Mouse (Mus musculus): ENCODE measurements around the gene Spice1. TPM values are rescaled to one million over a fixed set of nuclear protein-coding genes. Genes with fewer than 3 reads are reported as not detected.

Spice1 gene
- 4.5 and 4.7 TPM in 2 replicates for polyA plus RNA-seq (2021; fragmentation: Nextera tagmentation)
- long read RNA-seq, experiment 1, full-length matches to known transcripts: 6 of 13 reads
- long read RNA-seq, experiment 1, partial matches to known transcripts: 3 of 13 reads
- long read RNA-seq, experiment 1, other reads (novel, unspliced or antisense): 4 of 13 reads
- long read RNA-seq, experiment 2, full-length matches to known transcripts: 32 of 44 reads
- long read RNA-seq, experiment 2, partial matches to known transcripts: 2 of 44 reads
- long read RNA-seq, experiment 2, other reads (novel, unspliced or antisense): 10 of 44 reads

DNA sequence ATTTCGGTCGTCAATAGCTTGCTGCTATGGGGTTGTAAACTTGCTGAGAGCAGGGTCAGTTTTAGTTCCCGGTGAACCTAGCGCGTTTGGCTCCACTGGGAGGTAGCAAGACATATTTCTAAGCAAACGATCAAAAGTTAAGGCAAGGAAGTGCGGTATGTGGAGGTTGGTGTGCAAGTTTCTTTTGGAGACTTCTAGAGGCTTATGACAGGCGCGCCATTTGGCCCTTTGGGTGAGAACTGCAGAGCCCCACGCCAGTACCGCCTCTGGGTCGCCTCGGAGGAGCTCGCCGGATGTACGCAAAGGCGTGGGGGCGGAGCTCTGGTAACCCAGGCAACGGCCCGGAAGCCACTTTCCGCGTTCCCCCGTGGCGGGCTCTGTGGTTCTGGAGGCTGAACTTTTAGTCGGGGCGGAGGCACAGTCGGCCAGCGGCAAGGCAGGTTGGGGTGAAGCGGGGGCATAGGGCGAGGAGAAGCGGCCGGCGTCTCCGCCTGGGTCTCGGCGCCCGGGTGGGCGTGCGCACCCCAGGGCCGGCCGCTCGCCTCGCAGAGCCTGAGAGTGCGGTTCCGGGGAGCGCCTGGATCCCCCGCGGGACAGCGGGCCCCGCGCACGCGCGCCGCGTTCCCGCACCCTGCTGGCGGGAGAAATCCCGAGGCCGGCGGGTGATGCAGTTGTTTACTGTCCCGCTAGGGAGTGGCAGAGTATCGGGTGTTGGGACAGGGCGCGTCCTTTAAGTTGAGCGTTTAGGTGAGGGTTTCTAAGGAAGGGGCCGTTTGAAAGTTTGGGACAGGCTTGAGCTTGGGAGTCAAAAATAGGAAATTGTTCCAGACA is at the start of gene Spice1:
Spice1 (plus strand) TSS at position 51 of the 831 bp plus-strand sequence.

GRCm38 (mm10) chr16:44332861-44333284 is 14.0 kb upstream of the Spice1 start, which contains the start of gene Sidt1:
Gene Sidt1, minus strand, starts transcription at chr16:44333196.

GRCm38 (mm10) chr16:44394577-44395243 is 47.8 kb downstream of the Spice1 start, which contains the start of gene Cfap44:
Gene Cfap44, plus strand, starts transcription at chr16:44394796.

Other genes with a start within 250 kb of the Spice1 start
- 346 and 357 TPM in 2 replicates for gene Atp6v1a, start 207.4 kb upstream of the Spice1 start, polyA plus RNA-seq (2021; fragmentation: Nextera tagmentation)
- 25.1 and 26.7 TPM in 2 replicates for gene Naa50, start 207.3 kb upstream of the Spice1 start, polyA plus RNA-seq (2021; fragmentation: Nextera tagmentation)
- 2.2 and 3.1 TPM in 2 replicates for gene Usf3, start 173.9 kb upstream of the Spice1 start, polyA plus RNA-seq (2021; fragmentation: Nextera tagmentation)
- gene Sidt1, start 13.9 kb upstream of the Spice1 start, polyA plus RNA-seq (2021; fragmentation: Nextera tagmentation): 20.0 and 21.3 TPM in 2 replicates
- gene Cfap44, start 47.7 kb downstream of the Spice1 start, polyA plus RNA-seq (2021; fragmentation: Nextera tagmentation): 1.5 and 4.1 TPM in 2 replicates
- 5.0 and 5.3 TPM in 2 replicates for gene Boc, start 211.8 kb downstream of the Spice1 start, polyA plus RNA-seq (2021; fragmentation: Nextera tagmentation)

All from layer of hippocampus, adult 6 months (tissue).